Mouse (Mus musculus): ENCODE measurements around the gene Spata16. TPM values are rescaled to one million over a fixed set of nuclear protein-coding genes. Genes with fewer than 3 reads are reported as not detected.

Spata16 gene
- total RNA-seq, 2 experiments from 2014 or later, result not detected

DNA sequence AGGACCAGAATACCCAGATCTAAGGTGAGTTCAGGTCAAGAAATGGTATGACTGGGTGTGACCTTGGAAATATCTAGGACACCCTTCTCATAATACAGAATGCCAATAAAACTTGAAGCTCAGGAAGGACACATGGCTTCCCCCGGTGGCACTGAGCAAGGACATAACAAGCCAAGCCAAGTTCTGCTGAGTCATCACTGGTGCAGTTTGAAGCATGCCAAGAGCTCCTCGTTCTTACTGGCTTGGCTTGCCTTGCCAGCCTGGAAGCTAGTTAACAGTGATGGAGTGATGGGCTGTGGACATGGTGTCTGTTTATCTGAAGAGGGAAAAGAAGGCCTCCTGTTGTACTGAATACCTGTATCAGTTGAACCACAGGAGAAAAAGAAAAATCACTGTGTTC is 342.2 kb downstream of the Spata16 start:
- peak; percentile 67 for DNase-seq

DNA sequence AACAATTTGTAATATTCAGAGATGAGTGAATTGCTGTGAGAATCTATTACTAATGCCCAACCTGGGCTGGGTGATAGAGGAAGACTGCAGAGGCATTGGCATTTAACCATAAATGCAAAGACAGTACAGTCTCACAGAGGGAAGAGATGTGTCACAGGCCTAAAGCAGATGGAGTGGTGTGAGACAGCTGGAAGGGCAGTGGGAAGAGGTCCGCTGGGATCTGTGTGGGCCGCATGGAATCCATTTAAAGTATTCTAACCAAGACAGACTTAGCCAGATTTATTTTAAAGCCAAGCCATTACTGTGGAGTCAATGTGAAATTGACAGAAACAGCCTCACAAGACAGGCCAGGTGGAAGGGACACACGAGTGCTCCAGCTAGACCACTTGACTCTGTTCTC is 343.0 kb downstream of the Spata16 start:
- no peak for DNase-seq

DNA sequence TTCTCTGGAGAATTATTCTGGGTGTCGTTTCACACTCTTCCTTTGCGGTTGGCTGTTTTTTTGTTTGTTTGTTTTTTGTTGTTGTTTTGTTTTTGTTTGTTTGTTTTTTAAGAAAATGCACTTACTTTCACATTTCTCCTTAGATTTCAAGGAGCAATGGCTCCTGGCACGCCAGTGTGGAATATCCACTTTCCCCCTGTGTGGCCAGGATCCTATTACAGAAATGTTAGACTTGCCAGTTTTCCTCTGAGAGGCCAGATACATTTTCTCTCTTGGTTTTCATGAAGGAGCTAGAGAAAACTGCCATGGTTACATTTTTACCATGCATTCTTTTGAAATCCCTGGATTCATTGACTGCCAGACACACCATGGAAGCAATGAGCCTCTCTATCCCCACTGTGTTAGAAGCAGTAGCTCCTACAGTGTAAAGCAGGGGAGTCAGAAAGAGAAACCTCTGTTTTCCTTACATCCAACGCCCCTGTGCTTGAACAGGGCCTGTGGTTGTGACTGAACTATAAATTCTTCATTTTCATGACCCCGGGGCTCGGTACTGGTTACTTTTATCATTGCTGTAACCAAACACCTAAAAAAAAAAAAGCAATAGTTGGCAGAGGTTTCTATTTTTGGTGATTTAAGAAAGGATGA is 344.7 kb downstream of the Spata16 start:
- no peak for DNase-seq

DNA sequence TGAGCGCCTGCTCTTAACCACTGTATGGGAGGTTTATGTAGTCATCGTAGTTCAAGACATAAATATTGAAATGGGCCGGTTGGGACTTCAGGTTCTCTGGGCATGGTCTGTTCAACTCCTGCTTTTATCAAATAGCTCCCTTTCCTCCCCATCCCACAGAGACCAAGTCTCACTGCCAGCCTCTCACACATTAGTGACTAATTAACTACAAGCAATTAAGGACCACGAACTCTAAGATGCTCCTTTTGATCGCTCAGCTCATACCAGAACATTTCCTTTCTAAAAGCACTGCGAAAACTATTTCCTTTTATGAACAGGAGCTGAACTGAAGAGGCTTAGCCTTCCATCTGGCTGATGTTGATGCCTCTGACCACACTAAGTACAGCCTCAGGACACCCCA is 346.3 kb downstream of the Spata16 start:
- DNase-seq, result no peak

DNA sequence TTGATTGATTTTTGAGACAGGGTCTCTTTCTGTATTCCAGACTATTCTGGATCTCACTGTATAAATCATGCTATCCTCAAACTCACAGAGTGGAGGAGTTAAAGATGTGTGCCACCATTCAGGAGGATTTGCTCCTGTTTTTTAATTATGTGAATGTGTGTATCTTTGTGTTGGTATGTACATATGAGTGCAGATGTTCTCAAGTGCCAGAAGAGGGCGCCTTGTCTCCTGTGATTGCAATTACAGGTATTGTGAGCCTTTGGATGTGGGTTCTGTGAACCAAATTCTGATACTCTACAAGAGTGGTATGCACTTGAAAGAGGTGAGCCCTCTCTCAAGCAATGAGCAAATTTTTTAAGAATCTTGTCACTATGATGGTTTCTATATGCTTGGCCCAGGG is 369.4 kb downstream of the Spata16 start:
- DNase-seq, result no peak

DNA sequence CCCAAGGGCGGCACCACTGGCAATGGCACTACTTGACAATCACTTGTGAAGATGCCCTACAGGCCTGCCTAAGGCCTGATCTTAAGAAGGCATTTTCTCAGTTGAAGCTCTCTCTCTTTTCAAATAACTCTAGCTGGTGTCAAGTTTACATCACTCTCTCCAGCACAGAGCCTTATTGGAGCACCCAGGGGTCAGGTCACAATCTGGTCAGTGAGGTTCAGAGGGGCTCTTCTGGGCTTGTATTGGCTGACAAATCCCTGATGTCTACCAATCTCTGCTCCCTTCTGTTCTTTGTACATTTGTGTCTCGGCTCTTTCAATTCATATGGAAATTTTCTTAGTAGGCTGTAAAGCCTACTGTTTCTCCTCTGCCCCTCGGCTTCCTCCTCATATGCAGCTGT is 390.5 kb downstream of the Spata16 start:
- no peak for DNase-seq

DNA sequence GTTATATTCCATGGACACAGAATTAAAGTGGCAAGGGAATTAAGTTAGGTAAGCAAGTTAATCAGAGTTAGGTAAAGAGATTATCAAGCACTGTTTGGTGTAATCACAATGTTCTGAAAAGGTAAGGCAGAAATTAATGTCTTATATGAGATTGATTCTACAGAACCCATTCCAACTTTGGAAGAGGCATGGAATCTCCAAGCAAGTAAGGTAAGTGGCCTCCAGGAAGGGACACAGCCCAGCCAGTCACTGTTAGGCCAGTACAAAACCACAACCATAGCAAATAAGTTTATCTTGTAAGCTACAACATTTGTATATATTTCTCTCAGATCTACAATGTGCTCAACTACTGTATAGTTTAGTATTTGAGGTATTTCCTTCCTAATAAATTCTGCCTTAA is 391.1 kb downstream of the Spata16 start:
- no peak for DNase-seq

DNA sequence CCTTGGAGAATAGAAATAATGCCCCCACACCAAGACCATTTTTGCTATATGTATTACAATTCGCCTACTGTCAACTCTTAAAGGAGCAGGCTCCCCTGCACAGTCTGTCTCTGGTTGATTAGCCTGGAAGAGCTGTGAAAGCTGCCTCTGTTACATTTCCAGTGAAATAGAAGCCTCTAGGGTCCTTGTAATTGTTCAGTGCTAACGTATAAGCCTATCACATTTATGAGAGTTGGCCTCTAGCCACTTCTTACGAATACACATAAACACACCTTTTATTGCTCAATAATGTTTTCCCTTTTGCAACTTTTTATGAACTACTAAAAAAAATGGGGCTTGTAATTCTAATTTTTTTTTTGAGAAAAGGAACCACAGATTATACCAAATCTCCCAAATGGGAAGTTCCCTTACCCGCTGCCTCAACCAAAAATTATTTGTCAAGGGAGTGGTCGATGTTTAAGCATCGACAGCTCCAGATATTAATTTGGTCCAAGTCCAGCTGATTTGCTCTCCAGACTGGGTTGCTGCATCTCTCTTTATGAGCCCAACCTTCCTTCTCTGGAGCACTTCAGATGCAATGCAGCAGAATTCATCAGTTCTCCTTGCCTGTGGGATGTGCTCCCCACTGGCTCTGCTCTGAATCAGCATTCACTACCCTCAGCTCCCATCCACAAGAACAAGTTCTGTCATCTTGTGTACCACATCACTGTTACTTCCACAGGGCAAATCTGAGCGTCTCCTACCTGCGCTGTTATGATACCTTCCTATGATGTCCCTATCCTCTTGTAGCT is 392.8 kb downstream of the Spata16 start:
- no peak for DNase-seq

Small RNA genes within 50 kb of the gene (microRNA-seq; reads per million reads assigned to microRNA genes)
- gene Gm25773 (not detected), gene Gm44464 (not detected)

Data from adrenal gland, postnatal 10 days (tissue).